Mouse (Mus musculus): ENCODE data around the gene Numa1. TPM values are rescaled to one million over a fixed set of nuclear protein-coding genes. Genes with fewer than 3 reads are reported as not detected.

The Numa1 gene
- total and polyA plus RNA-seq, 3 experiments = 53.3 to 93.8 (median 88.3) TPM

GRCm38 (mm10) chr7:102000921-102001630, 67.2 kb downstream of the Numa1 start:
- Histone ChIP-seq H3K4me3 (no peak overlapping the region), H3K27me3 (ENCODE audit: control insufficient read depth, insufficient read depth, low read length) (no peaks in the 10 kb centered on the region), H3K9ac (ENCODE audit: low read depth, low read length) (no peak overlapping the region), H3K4me1 (ENCODE audit: control insufficient read depth, insufficient read depth, low read length) (peaks cover 2% of the 10 kb centered on the region), H3K79me2 (replicated peaks; ENCODE audit: control insufficient read depth, insufficient read depth, low read length) (no peaks in the 10 kb centered on the region; the same call in 1 of the 2 replicates), H3K36me3 (ENCODE audit: control insufficient read depth, insufficient read depth, low read length) (peaks cover 5% of the 10 kb centered on the region), H3K27ac (peak overlapping the region; percentile 28; the same call in 1 of the 2 replicates)
- intact Hi-C loops (cut with DNase I) = no loop called here
- TF ChIP-seq POLR2A (IDR thresholded peaks at IDR 0.05; ENCODE audit: insufficient read depth, low read depth, low read length) (no peak), EP300 (IDR thresholded peaks at IDR 0.05; ENCODE audit: insufficient read depth, low read depth, low read length) (no peak), CTCF (IDR thresholded peaks at IDR 0.05) (no peak)
- DNase-seq = peak; percentile 61 to 73
- WGBS = 62% methylated on average over 26 of the region's 26 CpGs

- H3K4me3 ChIP-seq = no peak overlapping the region
- H3K27ac ChIP-seq = no peak overlapping the region
- peaks cover under 1% of the 10 kb centered on the region; the same call in 1 of the 2 replicates for H3K4me1 ChIP-seq (ENCODE audit: control insufficient read depth, insufficient read depth, low read length)
- no peak for DNase-seq
- intact Hi-C loops (cut with DNase I) = no loop called here
- H3K9ac ChIP-seq (ENCODE audit: low read depth, low read length) = no peak overlapping the region
- H3K79me2 ChIP-seq (replicated peaks; ENCODE audit: control insufficient read depth, insufficient read depth, low read length) = no peaks in the 10 kb centered on the region; the same call in 1 of the 2 replicates
- TF ChIP-seq CTCF (IDR thresholded peaks at IDR 0.05) (no peak), POLR2A (IDR thresholded peaks at IDR 0.05; ENCODE audit: insufficient read depth, low read depth, low read length) (no peak), EP300 (IDR thresholded peaks at IDR 0.05; ENCODE audit: insufficient read depth, low read depth, low read length) (no peak)
- peaks cover 4% of the 10 kb centered on the region for H3K36me3 ChIP-seq (ENCODE audit: control insufficient read depth, insufficient read depth, low read length)
- 94% methylated on average over 1 of the region's 1 CpGs for WGBS
- H3K27me3 ChIP-seq (ENCODE audit: control insufficient read depth, insufficient read depth, low read length) = no peaks in the 10 kb centered on the region
Observed at GRCm38 (mm10) chr7:102006520-102006919, 72.6 kb downstream of the Numa1 start.

GRCm38 (mm10) chr7:102011855-102012254, 77.9 kb downstream of the Numa1 start:
- no peak overlapping the region for H3K4me3 ChIP-seq
- H3K79me2 ChIP-seq (replicated peaks; ENCODE audit: control insufficient read depth, insufficient read depth, low read length) = no peaks in the 10 kb centered on the region
- DNase-seq = no peak

GRCm38 (mm10) chr7:102013416-102013815, 79.5 kb downstream of the Numa1 start:
- no peaks in the 10 kb centered on the region for H3K79me2 ChIP-seq (replicated peaks; ENCODE audit: control insufficient read depth, insufficient read depth, low read length)
- peaks cover 13% of the 10 kb centered on the region for H3K36me3 ChIP-seq (ENCODE audit: control insufficient read depth, insufficient read depth, low read length)
- intact Hi-C loops (cut with DNase I) = no loop called here
- no peaks in the 10 kb centered on the region for H3K27me3 ChIP-seq (ENCODE audit: control insufficient read depth, insufficient read depth, low read length)
- H3K4me3 ChIP-seq = no peak overlapping the region
- no peak overlapping the region for H3K27ac ChIP-seq
- DNase-seq = no peak
- H3K9ac ChIP-seq (ENCODE audit: low read depth, low read length) = no peak overlapping the region
- WGBS = 87% methylated on average over 8 of the region's 8 CpGs
- TF ChIP-seq CTCF (IDR thresholded peaks at IDR 0.05) = no peak
- no peak for TF ChIP-seq POLR2A (IDR thresholded peaks at IDR 0.05; ENCODE audit: insufficient read depth, low read depth, low read length)
- TF ChIP-seq EP300 (IDR thresholded peaks at IDR 0.05; ENCODE audit: insufficient read depth, low read depth, low read length) = no peak
- peaks cover 9% of the 10 kb centered on the region for H3K4me1 ChIP-seq (ENCODE audit: control insufficient read depth, insufficient read depth, low read length)

More at GRCm38 (mm10) chr7:102011855-102012254, 77.9 kb downstream of the Numa1 start:
- TF ChIP-seq CTCF (IDR thresholded peaks at IDR 0.05) (no peak), EP300 (IDR thresholded peaks at IDR 0.05; ENCODE audit: insufficient read depth, low read depth, low read length) (no peak), POLR2A (IDR thresholded peaks at IDR 0.05; ENCODE audit: insufficient read depth, low read depth, low read length) (no peak)
- Histone ChIP-seq H3K36me3 (ENCODE audit: control insufficient read depth, insufficient read depth, low read length) (peaks cover 11% of the 10 kb centered on the region), H3K4me1 (ENCODE audit: control insufficient read depth, insufficient read depth, low read length) (peaks cover 2% of the 10 kb centered on the region), H3K9ac (ENCODE audit: low read depth, low read length) (no peak overlapping the region), H3K27ac (no peak overlapping the region), H3K27me3 (ENCODE audit: control insufficient read depth, insufficient read depth, low read length) (no peaks in the 10 kb centered on the region)
- intact Hi-C loops (cut with DNase I) = no loop called here
- 85% methylated on average over 9 of the region's 9 CpGs for WGBS

GRCm38 (mm10) chr7:102014995-102015394, 81.1 kb downstream of the Numa1 start:
- WGBS = 86% methylated on average over 2 of the region's 2 CpGs
- Histone ChIP-seq H3K27me3 (ENCODE audit: control insufficient read depth, insufficient read depth, low read length) (no peaks in the 10 kb centered on the region), H3K4me3 (no peak overlapping the region), H3K79me2 (replicated peaks; ENCODE audit: control insufficient read depth, insufficient read depth, low read length) (no peaks in the 10 kb centered on the region), H3K4me1 (ENCODE audit: control insufficient read depth, insufficient read depth, low read length) (peaks cover 13% of the 10 kb centered on the region), H3K27ac (no peak overlapping the region), H3K9ac (ENCODE audit: low read depth, low read length) (no peak overlapping the region), H3K36me3 (ENCODE audit: control insufficient read depth, insufficient read depth, low read length) (peaks cover 14% of the 10 kb centered on the region)
- TF ChIP-seq EP300 (IDR thresholded peaks at IDR 0.05; ENCODE audit: insufficient read depth, low read depth, low read length) = no peak
- no peak for TF ChIP-seq POLR2A (IDR thresholded peaks at IDR 0.05; ENCODE audit: insufficient read depth, low read depth, low read length)
- no peak for TF ChIP-seq CTCF (IDR thresholded peaks at IDR 0.05)
- no peak for DNase-seq
- intact Hi-C loops (cut with DNase I) = loop anchor here (5.0 kb wide), 1 partner anchor 83 kb away; the partner anchor contains the start of genes Lrrc51 and Numa1

GRCm38 (mm10) chr7:102016936-102017335, 83.0 kb downstream of the Numa1 start:
- TF ChIP-seq EP300 (IDR thresholded peaks at IDR 0.05; ENCODE audit: insufficient read depth, low read depth, low read length) (no peak), CTCF (IDR thresholded peaks at IDR 0.05) (no peak), POLR2A (IDR thresholded peaks at IDR 0.05; ENCODE audit: insufficient read depth, low read depth, low read length) (no peak)
- WGBS = 36% methylated on average over 4 of the region's 4 CpGs
- DNase-seq = no peak
- peak overlapping the region; percentile 61 for H3K4me3 ChIP-seq
- intact Hi-C loops (cut with DNase I) = loop anchor here (2.0 to 5.0 kb wide), 2 partner anchors 18 to 85 kb away; partner anchors contain the start of genes Lrrc51 and Numa1
- no peaks in the 10 kb centered on the region for H3K79me2 ChIP-seq (replicated peaks; ENCODE audit: control insufficient read depth, insufficient read depth, low read length)
- peaks cover 14% of the 10 kb centered on the region for H3K36me3 ChIP-seq (ENCODE audit: control insufficient read depth, insufficient read depth, low read length)
- H3K27ac ChIP-seq = peak overlapping the region; percentile 86
- H3K27me3 ChIP-seq (ENCODE audit: control insufficient read depth, insufficient read depth, low read length) = no peaks in the 10 kb centered on the region
- H3K4me1 ChIP-seq (ENCODE audit: control insufficient read depth, insufficient read depth, low read length) = peaks cover 13% of the 10 kb centered on the region
- peak overlapping the region; percentile 74 for H3K9ac ChIP-seq (ENCODE audit: low read depth, low read length)
